Mouse (Mus musculus) adipocyte (in vitro differentiated cells): ENCODE results near the gene Zfp986.
"Not testable (repeated sequence)": the region's sequence is repeated elsewhere in the genome, so short reads cannot be mapped to it uniquely, and the experiment has no call there.

Source experiments
- DNase-seq: peaks from one replicate; pipeline ENCODE4 v3.0.0-alpha.2; 2016; ENCODE audit warnings: low spot score

Zfp986 gene

GRCm38 (mm10) chr4:145868494-145868893, at the start of gene Zfp986:
Gene Zfp986 (plus strand): TSS chr4:145868794.
- DNase-seq: not testable (repeated sequence)

DNA sequence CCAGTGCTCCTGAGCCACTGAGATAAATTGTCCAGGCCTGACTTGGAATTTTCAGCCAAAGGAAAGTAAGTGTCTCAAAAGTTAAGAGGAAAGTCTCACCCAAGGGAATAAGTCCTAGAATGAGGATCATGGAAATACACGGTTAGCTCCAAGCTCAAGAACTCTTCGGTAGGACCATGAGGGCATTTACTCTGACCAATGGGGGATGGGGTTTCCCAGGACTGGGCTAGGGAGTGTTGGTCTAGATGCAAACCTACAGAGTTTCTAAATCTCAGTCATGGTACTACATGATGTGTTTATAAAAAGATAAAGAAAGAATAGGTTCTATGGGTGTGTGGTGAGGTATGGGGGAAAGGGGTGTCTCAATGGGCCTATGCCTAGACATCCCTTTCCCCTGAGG, 48.6 kb upstream of the Zfp986 start:
- DNase-seq: not testable (repeated sequence)

DNA sequence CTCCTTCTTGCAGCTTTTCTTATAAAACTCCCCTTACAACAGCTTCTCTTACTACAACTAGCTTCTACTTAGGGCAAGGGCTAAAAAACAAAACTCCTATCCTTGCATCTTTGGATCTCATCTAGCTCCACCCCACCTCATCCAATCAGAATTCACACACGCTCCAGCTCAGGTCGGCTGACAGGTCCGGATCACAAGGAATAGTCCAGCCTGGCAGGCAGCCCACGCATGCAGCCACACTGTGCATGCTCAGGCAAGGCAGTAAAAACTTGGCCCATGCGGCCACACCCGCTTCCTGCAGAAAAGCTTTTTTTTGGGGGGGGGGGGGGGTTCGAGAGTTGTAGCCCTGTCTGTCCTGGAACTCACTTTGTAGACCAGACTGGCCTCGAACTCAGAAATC, 43.0 kb upstream of the Zfp986 start:
- not testable (repeated sequence) for DNase-seq

GRCm38 (mm10) chr4:145831328-145832062, 37.1 kb upstream of the Zfp986 start:
- not testable (repeated sequence) for DNase-seq

DNA sequence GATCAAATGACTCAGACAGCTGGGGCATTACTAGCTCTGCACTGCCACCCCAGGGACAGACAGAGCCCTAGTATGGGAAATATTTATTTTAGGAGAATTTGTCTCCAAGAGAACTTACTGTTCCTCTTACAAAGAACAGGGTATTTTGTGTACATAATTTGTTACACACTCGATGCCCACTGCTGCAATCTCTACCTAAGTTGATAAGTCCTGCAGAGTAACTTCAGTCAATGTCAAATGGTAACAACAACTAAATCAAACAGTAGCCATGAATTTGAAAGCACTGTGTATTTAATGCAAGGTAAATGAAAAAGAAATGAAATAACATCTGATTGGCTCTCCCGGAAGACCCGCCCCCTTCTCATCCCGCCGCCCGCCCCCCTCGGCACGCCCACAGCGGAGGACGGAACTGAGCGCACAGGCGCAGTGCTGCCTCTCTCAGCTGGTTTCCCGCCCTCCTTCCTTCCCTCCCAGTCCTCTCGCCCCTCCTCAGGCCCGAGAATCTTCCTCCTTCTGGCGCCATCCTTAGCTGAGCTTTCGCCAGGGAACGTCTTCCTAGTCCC, 32.2 kb upstream of the Zfp986 start:
- not testable (repeated sequence) for DNase-seq

DNA sequence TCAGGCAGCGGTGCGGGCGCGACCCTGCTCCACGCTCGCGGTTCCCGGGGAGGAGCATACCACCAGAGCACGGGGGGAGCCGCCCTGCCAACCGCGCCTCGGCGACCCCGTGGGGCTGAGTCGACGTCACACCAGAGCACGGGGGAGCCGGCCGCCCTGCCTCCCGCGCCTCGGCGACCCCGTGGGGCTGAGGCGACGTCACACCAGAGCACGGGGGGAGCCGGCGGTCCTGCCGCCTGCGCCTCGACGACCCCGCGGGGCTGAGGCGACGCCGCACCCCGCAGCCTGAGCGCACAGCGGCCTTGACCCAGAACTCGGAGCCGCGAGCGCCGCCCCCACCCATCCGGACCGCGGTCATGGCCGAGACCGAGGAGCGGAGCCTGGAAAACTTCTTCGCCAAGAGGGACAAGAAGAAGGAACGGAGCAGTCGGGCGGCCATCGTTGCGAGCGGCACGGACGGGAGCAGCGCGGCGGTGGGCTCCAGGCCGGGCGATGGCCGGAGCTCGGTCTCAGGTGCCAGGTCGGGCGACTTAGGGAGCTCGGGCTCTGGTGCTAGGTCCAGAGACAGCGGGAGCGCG, 31.6 kb upstream of the Zfp986 start:
- not testable (repeated sequence) for DNase-seq

DNA sequence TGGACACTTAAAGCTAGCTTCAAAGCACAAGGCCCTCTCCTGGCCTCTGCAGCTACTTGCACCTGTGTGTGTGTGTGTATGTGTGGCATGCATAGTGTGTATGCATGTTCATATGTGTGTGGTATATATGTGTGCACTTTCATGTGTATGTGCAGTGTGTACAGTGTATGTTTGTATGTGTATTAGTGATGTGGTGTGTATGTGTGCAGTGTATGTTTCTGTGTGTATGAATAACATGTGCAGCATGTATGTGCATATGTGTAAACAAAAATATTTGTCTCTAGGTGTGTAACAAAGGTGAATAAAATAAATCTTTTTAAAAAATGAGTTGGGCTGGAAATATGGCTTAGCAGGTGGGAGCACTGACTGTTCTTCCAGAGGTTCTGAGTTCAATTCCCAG, 21.8 kb upstream of the Zfp986 start:
- not testable (repeated sequence) for DNase-seq

GRCm38 (mm10) chr4:145848183-145848890, 20.3 kb upstream of the Zfp986 start:
- DNase-seq: not testable (repeated sequence)

DNA sequence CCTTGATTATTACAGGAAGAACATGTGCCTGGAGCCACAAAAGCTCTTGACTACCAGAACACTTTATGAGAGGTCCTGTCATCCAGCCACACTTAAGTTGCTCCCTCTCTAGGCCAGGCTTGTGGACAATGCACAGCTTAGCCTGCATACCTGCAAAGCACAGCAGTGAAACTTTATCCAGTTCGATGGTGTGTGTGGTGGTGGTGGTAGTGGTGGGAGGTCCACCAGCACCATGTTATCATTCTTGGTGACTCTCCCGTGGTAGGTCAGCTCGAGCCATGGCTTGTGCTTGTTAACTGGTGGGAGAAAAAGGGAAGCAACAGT, 19.7 kb upstream of the Zfp986 start:
- DNase-seq: not testable (repeated sequence)

GRCm38 (mm10) chr4:145851421-145851820, 17.2 kb upstream of the Zfp986 start:
- DNase-seq: not testable (repeated sequence)

GRCm38 (mm10) chr4:145863872-145864271, 4.7 kb upstream of the Zfp986 start:
- not testable (repeated sequence) for DNase-seq
